Mouse (Mus musculus) adrenal gland, postnatal 14 days (tissue): ENCODE results near the gene Mllt3. TPM values are rescaled to one million over a fixed set of nuclear protein-coding genes. Genes with fewer than 3 reads are reported as not detected.

Experiments
- DNase-seq: peaks from one replicate; pipeline ENCODE4 v3.0.0; 2021; ENCODE audit warnings: mixed read lengths
- total RNA-seq: library from RNA; stranded (reverse); gene quantifications from 2 replicates; pipeline ENCODE4 v1.2.3, GENCODE M21; 2021

Gene Mllt3
- total RNA-seq, 1 experiment from 2014 or later = 24.5 TPM

- DNase-seq = no peak
Measured at GRCm38 (mm10) chr4:87820911-87821310, 212.3 kb downstream of the Mllt3 start.

DNA sequence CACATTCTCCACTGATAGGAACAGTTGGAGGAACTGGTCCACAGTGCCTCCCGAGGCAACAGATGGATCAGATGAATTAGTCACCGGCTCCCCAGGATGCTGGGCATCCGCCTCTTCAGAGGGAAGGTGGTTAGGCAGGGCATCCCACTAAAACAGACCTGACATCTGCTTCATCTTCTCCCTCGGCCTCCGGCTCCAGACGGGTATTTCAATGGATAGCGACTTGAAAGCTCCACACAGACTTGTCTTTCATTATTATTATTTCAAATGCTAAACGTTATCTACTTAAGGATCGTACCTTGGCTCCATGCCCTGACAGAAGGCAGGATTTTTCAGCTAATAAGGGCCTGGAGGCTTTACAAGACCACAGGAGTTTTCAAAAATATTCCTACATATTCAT is 214.0 kb downstream of the Mllt3 start:
- no peak for DNase-seq

DNA sequence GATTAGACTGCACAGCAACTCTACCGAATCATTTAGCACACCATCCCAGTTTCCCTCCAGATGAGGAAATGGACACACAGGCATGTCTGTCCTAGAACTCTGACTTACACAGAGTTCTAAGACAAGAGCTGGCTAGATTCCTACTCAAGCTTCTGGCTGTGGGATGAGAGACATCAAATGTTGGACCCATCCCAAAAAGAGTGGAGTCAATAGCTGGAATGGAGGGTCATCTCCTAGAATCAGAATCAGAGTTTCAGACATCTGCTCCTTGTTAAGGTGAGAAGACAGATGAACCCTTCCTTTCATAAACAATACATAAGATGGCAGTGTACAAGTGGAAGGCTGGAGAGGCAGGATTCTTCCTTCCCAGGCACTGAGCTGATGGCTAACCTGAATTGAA is 214.9 kb downstream of the Mllt3 start:
- no peak for DNase-seq

GRCm38 (mm10) chr4:87815465-87816108 is 217.6 kb downstream of the Mllt3 start:
- no peak for DNase-seq

DNA sequence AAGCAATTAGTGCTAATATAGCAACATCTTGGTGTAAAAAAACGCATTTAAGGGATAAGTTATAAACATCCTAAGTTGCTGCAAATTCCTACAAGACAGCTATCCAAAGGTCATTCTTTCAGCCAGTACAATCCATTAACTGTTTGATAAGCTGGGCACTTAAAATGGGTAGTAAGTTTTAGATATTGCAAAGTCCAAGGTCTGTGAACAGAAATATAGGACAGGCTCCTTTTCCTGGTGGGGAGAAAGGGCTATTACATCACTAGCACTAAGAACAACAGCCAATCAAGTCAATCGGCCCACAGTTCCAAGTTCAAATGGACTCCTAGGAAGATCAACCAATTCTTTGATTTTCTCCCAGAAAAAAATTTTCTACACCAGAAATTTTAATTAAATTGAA is 221.3 kb downstream of the Mllt3 start:
- DNase-seq = no peak

- DNase-seq = no peak
Measured at GRCm38 (mm10) chr4:87806196-87806987, 226.8 kb downstream of the Mllt3 start.

- no peak for DNase-seq
Measured at GRCm38 (mm10) chr4:87804576-87804975, 228.6 kb downstream of the Mllt3 start.

- no peak for DNase-seq
Measured at GRCm38 (mm10) chr4:87803313-87803712, 229.9 kb downstream of the Mllt3 start.

DNA sequence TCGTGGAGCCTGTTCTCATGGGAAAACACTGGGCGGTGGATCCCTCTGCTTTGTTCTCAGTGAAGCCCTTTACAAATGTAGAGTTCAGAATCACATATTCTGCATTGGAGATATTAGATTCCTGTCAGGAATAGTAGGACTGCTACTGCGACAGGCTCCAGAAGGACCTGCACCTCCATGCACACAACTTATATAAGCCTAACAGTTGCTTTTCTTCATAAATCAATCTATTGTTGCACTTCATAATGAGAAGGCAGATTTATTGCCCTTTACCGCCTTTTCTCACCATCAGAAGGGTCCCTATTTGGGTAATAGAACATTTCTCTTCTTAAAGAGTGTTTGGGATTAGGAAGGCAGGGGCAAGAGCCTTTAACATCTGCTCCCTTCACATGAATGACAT is 231.0 kb downstream of the Mllt3 start:
- DNase-seq = no peak

GRCm38 (mm10) chr4:87801332-87801731 is 231.8 kb downstream of the Mllt3 start:
- no peak for DNase-seq

- DNase-seq = no peak
Measured at GRCm38 (mm10) chr4:87800276-87800675, 232.9 kb downstream of the Mllt3 start.

DNA sequence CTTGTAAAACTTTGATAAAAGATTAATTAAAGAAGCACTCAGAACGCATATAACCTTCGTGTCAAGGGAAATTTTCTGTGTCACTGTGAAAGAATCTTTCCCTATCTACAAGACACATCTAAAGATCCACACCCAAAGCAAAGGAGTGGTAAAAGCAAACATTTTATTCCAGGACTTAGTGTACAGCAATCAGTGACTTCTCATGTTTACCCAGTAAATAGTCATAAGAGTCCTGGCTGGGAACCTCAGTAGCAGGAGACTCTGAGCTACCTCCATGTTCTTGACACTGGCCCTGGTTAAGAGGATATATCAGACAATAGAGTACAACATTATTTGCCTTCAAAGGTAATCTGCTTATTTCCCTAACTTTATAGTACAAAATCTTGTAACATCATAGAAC is 233.7 kb downstream of the Mllt3 start:
- DNase-seq = no peak

- DNase-seq = no peak
Measured at GRCm38 (mm10) chr4:87795261-87795660, 237.9 kb downstream of the Mllt3 start.

DNA sequence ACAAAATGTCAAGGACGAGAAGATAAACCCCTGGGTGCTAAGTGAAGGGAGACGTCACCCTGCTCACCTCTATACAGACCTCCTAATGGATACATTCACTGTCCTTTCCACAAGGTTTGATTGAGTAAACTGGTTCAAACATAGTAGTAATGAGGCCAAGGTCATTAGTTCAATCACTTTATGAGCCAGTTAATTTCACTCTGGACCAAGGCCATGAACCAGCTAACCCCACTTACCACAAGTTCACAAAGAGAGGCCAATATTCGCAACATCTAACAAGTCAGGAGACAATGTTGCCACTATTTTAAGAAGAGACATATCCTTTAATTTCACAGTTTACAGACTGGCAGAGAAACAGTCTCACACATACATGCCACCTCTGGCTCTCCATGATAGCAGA is 238.9 kb downstream of the Mllt3 start:
- DNase-seq = no peak

GRCm38 (mm10) chr4:87792511-87792910 is 240.7 kb downstream of the Mllt3 start:
- DNase-seq = no peak

GRCm38 (mm10) chr4:87789446-87789845 is 243.7 kb downstream of the Mllt3 start:
- no peak for DNase-seq

DNA sequence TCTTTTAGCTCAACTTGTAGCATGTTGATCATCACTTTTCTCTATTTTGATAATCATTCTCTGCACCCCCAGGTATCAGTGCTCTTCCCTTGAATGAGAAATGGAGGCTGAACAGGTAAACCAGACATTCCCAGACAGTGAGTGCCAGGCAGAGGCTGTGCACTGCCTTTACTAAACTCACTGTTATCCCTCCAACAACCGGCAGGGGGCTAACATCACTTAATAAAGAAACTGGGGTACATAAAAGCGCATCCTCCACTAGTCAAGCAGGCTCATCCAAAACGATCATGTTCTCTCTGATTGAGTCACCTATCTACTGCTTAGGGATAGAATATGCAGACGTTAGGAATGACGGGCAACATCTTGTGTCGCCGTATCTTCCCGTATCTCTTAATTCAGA is 244.5 kb downstream of the Mllt3 start:
- peak; percentile 66 for DNase-seq

GRCm38 (mm10) chr4:87785132-87786074 is 247.8 kb downstream of the Mllt3 start:
- DNase-seq = peak; percentile 71

GRCm38 (mm10) chr4:87783809-87784208 is 249.4 kb downstream of the Mllt3 start:
- DNase-seq = no peak

GRCm38 (mm10) chr4:87781971-87782370 is 251.2 kb downstream of the Mllt3 start:
- no peak for DNase-seq

DNA sequence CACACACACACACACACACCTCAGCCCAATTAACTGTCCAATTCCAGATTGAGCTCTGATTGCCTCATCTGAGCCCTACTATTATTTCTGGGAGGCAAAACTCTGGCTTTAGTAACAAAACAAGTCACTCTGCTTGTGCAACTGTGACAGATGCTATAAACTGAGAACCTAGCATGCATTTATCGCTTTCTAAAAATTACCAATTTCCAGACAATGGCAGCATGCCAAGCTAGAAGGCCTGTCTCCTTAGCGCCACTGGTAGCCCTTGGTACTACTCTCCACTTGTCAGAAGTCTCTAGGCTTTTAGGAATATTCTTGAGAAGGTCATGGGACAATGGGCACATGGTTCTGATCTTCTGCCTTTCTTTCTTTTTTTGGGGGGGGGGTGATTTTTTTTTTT is 257.4 kb downstream of the Mllt3 start:
- DNase-seq = no peak

GRCm38 (mm10) chr4:87774515-87774914 is 258.6 kb downstream of the Mllt3 start:
- DNase-seq = no peak
